Mouse (Mus musculus): ENCODE data around the gene Ano1.

GRCm38 (mm10) chr7:144545231-144545630 lies 206.5 kb downstream of the Ano1 start:
- TF ChIP-seq CTCF (IDR thresholded peaks at IDR 0.05; ENCODE audit: low read depth) (no peak), EP300 (IDR thresholded peaks at IDR 0.05; ENCODE audit: low read depth) (no peak)

Data from liver, embryonic 14.5 days (tissue).